Mouse (Mus musculus): ENCODE results near the gene Rbbp5. TPM values are rescaled to one million over a fixed set of nuclear protein-coding genes. Genes with fewer than 3 reads are reported as not detected.

Gene Rbbp5
- total RNA-seq, 2 experiments from 2014 or later = 59.0 to 62.8 TPM

DNA sequence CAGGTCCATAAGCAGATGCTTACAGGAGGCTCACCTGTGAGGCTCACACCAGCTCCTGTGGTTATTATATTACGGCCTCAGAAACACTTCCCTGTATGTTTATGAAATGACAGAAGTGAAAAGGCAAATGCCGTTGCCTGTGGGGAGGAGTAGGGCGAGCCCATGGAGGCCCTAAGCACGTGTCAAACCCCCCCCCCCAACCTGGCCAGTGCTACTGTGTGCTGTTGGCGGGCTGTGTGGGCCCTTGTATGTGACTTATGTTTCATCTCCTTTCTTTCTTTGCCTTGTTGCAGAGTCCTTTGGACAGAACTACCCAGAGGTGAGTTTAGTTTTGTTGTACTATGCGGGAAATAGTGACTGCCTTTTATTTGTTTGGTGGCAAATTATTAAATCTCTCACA is 6.6 kb downstream of the Rbbp5 start:
- DNase-seq (ENCODE audit: extremely low spot score in 1 of 2, low spot score in 1 of 2) = no peak

DNA sequence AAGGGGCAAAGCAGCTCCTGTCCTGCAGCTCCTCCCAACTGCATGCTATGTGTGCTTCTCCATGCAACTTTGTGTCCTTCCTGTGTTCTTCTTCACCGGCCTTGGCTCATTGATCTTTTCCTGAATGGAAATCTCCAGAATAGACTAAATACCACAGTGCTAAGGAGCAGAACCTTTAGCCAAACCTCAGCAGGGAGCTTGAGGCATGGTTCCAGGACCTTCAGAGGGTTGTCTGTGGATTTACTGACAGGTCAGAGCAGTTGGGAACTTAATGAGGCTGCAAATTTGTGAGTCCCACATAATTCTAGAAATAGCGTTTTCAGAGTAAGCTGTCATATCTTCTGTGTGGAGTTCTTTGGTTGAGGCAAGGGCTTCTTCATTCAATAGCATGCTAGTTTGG is 23.4 kb downstream of the Rbbp5 start:
- no peak for DNase-seq (ENCODE audit: extremely low spot score in 1 of 2, low spot score in 1 of 2)

DNA sequence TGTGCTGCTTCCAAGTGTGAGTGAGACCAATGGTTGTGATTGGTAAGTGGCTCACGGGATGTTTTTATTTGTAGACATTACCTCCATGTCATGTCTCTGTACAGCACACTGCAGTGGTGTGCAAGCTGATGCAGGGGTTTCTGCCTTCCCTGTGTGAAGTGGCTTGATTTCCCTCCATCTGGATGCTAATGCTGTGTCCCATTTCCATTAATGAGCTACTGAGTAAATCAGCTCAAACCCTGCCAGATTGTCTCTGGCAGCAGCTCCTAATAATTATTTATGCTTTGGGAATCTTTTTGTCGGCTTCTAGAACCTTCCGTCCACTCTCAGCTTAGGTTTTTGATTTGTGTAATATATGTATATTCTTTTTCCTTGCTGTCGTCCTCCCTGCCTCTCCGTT is 28.0 kb downstream of the Rbbp5 start:
- no peak for DNase-seq (ENCODE audit: extremely low spot score in 1 of 2, low spot score in 1 of 2)

DNA sequence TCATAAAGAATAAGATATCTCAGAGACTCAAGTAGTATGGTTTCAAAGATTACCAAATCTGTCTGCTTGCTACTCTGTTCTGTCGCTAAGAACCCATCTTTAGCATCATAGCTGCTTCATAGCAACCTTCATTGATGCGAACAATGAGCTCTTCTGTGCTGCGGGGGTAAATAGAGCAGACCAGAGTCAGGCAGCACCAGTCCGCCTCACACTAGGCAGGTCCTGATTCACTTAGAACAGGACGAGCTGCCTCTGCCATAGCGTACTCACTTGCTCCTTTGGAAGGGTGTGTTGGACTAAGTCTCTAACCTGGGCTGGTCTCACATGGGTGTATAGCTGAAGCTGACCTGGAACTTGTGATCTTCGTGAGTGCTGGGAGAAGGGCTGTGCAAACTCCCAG is 28.9 kb downstream of the Rbbp5 start, which contains the start of gene Tmem81:
Gene Tmem81, plus strand, starts transcription at position 173 of the 400 bp plus-strand sequence.
- no peak for DNase-seq (ENCODE audit: extremely low spot score in 1 of 2, low spot score in 1 of 2)

DNA sequence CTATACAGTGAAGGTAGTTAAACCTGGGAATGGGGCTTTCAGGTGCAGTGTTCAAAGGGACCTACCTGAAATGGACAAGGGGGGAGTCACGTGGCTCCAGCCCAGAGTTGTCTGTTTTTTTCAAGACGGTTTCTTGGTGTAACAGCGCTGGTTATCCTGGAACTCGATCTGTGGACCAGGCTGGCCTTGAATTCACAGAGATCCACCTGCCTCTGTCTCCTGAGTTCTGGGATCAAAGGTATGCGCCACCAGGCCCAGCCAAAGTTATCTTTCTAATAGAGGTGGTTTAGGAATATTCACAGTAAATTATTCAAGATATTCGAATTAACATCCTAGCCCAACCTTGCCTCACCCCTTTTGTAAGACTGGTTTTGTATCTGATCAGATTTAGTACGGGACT is 29.5 kb downstream of the Rbbp5 start:
- no peak for DNase-seq (ENCODE audit: extremely low spot score in 1 of 2, low spot score in 1 of 2)

DNA sequence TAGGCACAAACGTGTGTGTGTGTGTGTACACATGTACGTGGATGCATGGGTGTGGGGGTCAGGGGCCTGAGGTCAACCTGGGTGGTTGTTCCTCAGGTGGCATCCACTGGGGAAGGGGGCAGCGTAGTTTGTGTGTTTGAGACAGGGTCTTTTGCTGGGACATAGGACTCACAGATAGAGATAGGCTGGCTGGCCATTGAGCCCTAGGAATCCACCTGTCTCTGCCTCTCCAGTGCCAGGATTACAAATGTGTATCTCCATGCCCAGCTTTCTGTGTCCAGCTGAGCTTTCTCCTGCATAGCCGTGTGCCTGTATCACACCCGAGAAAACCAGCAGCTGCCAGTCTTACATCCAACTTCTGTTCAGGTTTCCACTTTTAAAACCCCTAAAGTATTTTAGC is 32.6 kb downstream of the Rbbp5 start:
- no peak for DNase-seq (ENCODE audit: extremely low spot score in 1 of 2, low spot score in 1 of 2)

DNA sequence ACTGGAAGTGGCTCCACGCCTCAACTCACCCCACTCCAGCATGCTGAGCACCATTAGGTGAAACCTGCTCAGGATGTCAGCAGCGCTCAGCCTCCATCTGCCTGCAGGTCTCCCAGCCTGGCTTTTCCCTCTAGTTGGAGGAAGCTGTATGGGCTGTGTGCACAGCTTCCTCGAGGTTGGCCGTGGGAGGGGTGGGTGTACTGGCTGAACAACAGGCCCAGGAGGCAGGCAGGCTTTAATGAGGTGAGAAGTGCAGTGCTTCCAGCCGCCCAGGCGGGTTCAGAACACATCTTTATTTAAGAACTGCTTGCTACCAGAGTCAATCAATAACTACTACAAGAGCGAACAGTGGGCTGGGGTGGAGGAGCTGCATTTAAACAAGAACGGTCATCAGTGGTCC is 34.4 kb downstream of the Rbbp5 start:
- DNase-seq (ENCODE audit: extremely low spot score in 1 of 2, low spot score in 1 of 2) = no peak

DNA sequence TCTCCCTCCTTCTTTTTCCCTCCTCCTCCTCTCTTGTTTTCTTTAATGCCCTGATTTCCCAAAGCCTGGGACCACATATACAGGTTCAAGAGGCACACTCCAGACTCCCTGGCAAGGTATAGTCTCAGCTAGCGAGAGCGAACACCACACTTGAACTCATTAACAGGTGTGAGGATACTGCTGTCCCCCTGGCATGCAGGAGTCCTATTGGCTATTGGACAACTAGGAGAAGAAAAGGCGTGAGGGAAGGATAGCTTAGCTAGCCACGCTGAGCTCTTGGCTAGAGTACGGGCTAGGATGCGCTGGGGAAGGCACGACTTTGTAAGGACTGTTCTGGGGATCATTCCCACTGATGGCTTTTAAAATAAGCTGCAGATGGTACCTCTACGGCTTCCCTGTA is 34.9 kb downstream of the Rbbp5 start:
- no peak for DNase-seq (ENCODE audit: extremely low spot score in 1 of 2, low spot score in 1 of 2)

DNA sequence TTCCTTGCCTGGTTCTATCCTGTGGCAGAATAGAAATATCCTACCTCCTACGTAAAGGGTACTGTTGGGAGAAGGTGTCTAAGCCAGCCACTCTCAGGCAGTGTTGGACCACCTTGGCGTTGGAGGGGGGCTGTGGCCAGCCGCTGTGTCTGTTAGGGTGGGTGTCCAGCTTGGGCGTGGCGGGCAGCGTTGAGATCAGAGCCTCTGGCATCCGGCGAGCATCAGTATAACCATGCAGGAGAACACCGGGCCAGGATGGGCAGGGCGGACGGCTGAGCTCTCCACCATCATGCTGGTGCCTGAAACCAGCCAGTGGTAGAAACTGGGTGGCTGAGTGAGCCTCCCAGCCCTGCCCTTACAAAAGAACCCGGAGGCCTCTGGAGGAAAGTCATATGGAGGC is 38.2 kb downstream of the Rbbp5 start:
- no peak for DNase-seq (ENCODE audit: extremely low spot score in 1 of 2, low spot score in 1 of 2)

DNA sequence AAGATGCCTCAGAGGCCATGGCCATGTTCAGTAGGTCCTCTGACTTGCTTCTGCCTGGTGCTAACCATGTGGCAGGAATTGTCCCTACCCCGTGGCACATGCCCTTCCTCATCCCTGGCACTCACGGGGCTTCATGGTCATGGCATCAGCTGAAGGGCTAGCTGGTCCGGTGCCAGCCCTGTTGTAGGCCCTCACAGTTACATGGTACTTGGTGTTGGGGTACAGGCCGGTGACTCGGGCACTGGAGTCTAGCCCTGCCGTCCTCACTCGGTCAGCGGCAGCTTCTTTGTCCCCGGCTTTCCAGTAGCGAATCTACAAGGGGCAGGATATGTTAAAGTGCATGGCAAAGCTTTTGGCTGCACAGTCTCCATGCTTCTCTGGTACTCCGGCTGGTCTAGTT is 39.6 kb downstream of the Rbbp5 start:
- DNase-seq (ENCODE audit: extremely low spot score in 1 of 2, low spot score in 1 of 2) = no peak

DNA sequence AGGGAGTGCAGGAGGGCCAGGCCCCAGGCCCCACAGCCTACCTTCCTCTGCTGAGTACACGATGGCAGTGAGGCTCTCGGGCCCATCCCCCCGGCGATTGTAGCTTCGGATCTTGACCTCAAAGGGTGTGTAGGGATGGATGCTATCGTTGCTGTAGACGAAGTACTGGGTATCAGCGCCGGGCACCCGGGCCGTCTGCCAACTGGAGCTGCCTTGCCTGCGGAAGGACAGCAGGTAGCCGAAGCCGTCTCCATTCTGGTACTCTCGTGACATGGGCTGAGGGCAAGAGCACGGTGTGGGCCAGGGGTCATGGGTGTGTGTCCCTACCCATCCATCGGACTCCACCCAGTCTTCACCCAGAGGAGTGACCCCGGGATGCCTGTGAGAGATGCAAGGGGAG is 41.5 kb downstream of the Rbbp5 start:
- no peak for DNase-seq (ENCODE audit: extremely low spot score in 1 of 2, low spot score in 1 of 2)

DNA sequence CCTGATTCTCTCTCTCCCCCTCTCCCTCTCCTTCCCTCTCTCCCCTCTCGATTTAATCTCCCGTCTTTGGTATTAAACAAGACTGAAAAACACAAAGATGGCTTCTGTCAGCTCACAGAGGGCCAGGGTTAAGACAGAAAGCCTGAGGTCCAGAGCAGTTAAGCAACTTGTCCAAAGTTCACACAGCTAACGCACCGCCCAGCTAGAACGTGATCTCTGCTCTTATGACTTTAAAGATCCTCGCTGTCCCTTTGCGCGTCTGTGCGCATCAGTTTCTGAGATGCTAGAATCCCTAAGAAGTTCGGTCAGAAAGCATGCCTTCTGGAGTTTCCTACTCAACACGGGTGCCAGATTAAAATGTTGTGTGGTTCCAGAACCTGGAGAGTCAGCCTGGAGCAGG is 42.6 kb downstream of the Rbbp5 start:
- no peak for DNase-seq (ENCODE audit: extremely low spot score in 1 of 2, low spot score in 1 of 2)

DNA sequence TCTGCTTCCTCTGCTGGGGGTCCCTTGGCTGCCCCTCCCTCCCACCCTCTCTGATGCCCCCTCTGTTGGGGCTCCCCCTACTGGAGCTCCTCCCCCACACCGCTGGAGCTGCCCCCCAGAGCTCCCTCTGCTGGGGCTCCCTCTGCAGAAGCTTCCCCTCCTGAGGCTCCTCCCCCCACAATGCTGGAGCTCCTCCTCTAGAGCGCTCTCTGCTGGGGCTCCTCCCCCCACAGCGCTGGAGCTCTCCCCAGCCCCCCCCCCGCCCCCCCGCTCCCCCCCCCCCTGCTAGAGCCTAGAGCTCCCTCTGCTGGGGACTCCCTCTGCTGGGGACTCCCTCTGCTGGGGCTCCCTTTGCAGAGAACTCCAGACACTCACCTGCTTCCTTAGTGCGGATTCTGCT is 43.6 kb downstream of the Rbbp5 start:
- DNase-seq (ENCODE audit: extremely low spot score in 1 of 2, low spot score in 1 of 2) = peak in 1 of 2 experiments; percentile 51

DNA sequence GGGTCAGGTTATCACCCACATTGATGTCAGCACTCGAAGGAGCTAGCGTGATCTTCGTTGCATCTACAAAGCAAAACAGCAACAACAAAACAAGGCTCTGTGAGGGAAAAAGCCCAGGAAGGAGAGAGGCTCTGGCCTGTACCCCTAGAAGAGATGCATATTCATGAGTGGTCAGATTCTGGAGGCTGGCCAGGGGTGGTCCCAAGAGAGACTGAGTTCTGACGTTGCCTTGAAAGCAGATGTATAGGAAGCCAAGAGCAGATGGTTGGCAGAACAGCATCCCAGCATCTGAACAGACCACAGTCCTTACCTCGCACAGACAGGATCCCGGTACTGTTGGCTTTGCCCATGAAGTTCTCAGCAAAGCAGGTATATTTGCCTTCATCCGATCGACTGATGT is 45.9 kb downstream of the Rbbp5 start:
- no peak for DNase-seq (ENCODE audit: extremely low spot score in 1 of 2, low spot score in 1 of 2)

DNA sequence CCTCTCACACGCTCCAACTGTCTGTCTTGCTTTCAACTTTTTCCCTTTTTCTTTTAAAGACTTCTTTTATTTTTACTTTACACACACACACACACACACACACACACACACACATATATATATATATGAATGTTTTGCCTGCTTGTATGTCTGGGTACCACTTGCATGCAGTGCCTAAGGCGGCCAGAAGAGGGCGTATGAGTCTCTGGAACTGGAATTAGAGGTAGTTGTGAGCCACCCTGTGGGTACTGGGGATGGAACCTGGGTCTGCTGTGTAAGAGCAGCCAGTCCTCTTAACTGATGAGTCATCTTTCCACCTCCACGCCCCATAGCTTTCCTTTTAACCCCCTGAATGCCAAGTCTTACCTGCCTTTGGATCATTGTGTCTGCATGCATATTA is 46.8 kb downstream of the Rbbp5 start:
- DNase-seq (ENCODE audit: extremely low spot score in 1 of 2, low spot score in 1 of 2) = peak in 1 of 2 experiments; percentile 47

DNA sequence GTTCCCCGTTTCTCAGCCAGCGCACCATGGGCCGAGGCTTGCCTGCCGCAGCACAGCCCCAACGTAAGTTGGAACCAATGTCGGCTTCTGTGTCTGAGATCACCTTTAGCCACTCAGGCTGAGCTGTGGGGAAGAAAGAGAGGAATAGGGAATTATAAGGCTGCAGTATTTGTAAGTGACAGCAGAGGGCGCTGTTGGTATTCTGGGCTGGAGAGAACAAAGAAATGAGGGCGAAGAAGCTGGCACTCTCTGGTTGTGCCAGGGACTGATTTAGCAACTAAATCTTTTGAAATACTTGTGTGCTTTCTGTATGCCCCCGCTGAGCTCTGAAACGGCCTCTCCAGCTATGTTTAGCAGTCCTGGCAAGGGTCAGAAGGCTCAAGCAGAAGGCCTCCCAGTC is 48.7 kb downstream of the Rbbp5 start:
- DNase-seq (ENCODE audit: extremely low spot score in 1 of 2, low spot score in 1 of 2) = peak; percentile 75 to 89

DNA sequence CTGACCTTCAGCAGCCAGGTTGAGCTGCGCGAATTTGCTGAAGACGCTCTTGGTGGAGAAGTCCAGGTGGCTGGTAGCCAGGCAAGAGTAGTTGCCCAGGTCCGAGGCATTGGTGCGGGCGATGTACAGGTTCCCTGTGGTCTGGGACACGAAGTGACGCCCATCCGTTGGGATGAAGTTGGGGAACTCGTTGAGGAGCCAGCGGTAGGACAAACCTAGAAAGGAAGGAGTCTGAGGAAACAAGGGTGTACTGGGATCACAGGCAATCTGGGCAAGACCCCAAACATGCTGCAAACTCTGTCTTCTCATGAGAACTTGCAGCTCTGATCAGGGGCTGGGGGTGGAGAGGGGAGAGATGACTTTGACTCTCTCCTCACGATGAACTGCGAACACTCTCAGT is 50.9 kb downstream of the Rbbp5 start:
- DNase-seq (ENCODE audit: extremely low spot score in 1 of 2, low spot score in 1 of 2) = no peak

DNA sequence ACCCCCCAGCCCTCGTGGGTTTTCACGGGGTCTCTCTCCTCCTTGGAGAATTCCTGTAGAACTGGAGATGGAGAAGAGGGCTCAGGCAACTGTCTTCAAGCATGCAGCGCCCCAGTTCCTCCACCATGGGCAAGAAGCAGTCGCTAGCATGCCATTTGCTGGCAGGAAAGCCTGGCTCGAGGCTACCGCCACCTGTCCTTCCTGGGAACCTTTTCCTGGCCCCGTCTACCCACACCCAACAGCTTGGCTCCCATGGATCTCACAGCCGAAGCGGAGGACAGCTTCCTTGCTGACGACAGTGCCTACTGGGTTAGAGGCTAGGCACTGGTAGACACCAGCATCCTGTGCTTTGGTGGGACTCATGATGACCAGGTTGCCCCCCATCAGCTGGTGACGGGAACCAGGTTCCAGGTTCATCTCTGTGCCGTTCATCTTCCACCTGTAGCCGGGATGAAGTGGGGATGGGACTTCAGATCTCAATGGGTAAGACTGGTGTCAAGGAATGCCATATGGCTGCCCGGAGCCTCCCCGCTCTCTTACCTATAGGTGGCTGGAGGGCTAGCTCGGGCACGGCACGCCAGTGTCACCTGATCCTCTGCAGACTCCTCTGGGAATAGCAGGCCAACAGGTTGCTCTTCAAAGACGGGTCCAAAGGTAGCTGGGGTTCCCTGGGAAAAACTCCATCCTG is 51.6 kb downstream of the Rbbp5 start:
- no peak for DNase-seq (ENCODE audit: extremely low spot score in 1 of 2, low spot score in 1 of 2)

DNA sequence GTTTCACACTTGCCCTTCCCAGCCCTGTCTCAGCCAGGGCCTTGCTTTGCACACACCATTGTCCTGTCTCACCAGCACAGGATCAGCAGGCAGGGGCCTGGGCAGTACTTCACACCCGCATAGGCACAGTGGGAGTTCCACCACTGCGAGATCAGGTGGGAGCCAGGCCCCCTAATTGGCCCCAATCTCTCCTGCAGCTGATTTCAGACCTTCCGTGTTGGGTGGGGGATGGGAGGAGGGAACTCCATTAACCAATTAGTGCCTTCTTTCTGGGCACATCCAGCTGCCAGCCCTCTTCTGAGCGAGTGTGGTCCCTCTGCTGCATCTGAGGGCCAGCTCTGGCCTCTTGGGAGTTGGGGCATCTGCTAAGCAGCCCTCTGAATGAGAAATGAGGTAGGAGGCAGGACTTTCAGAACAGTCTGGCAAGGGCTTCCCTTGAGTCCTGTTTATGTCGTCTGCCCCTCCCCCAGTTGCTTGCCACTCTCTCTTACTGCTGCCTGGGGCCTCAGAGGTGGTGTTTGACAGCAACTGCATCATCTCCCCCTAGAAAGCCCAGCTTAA is 53.5 kb downstream of the Rbbp5 start:
- no peak for DNase-seq (ENCODE audit: extremely low spot score in 1 of 2, low spot score in 1 of 2)

DNA sequence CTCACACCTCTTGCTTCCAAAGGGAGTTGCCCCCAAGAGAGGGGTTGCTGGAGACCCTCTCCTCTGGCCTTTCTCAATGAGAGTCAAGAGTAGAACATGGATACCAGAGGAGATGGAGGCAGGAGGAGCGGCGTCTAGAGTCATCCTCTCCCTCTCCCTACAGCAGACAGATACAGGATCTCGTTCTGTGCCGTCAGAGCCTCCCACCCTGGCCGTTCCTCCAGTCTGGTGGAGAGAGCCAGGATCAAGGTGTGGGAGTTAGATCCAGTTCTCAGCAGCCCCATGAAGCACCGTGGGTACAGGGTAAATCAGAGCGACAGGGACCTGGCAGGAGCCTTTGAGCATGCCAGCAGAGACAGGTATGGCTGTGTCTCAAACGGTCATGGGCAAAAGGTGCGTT is 55.4 kb downstream of the Rbbp5 start:
- no peak for DNase-seq (ENCODE audit: extremely low spot score in 1 of 2, low spot score in 1 of 2)

DNA sequence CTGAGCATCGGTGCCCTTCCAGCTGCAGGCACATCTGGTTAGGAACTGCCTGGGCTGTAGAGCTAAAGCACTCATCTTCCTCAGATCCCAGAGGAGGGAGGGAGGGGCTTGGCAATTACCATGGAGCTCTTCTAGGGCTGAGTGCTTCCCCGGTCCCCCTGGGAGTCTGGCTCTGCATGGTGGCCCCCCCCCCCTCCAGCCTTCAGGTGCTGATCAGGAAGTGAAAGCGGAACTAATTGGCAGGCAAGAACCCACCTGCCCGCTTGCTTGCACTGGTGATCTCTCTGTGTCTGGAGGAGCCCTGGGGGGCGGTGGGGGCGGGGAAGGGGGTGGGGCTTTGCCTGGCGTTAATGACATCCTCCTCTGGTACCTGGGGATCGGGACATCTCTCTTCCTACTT is 56.7 kb downstream of the Rbbp5 start:
- no peak for DNase-seq (ENCODE audit: extremely low spot score in 1 of 2, low spot score in 1 of 2)

DNA sequence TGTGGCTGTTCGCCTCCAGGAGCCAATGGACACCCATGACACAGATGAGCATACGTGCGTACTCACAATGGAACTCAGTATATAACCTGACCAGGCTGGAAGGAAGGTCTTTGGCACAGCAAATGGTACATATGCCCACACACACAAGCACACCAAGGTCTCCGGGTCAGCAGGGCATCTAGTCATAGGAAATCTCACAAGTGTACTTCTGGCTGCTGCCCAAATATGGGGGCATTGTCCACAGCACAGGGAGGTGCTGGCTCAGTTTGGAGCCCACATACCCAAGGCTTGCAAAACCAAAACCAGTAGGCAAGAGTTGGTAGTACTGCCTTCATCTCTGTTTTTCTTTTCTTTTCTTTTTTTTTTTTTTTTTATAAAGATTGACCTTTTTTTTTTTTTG is 58.4 kb downstream of the Rbbp5 start:
- no peak for DNase-seq (ENCODE audit: extremely low spot score in 1 of 2, low spot score in 1 of 2)

DNA sequence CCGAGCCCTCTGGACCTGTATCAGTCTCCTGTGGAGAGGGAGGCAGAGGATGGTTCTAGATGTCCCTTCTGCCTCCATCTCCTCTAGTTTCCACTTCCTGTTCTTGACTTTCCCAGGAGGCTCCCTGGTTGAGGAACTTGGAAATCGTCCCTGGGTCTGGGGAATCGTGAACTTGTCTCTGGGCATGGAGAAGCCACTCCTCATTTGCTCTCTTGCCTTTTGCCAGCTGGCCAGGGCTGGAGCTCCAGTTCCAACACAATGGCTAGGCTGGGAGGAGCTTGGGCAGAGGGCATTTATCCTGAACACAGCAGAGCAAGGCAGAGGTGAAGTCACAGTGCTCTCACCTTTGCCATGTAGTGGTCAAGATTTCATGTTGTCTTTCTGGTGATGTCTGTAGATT is 59.3 kb downstream of the Rbbp5 start:
- no peak for DNase-seq (ENCODE audit: extremely low spot score in 1 of 2, low spot score in 1 of 2)
